Mouse (Mus musculus): ENCODE measurements around the gene Alb.

The Alb gene

GRCm38 (mm10) chr5:90460619-90461018 lies at the start of gene Alb:
Gene Alb (plus strand): TSS chr5:90460897.
- DNase-seq, result no peak

GRCm38 (mm10) chr5:90414142-90414924 lies 46.4 kb upstream of the Alb start:
- DNase-seq, result no peak

- no peak for DNase-seq
Observed at GRCm38 (mm10) chr5:90414925-90415295, 45.8 kb upstream of the Alb start.

- DNase-seq, result no peak
Observed at GRCm38 (mm10) chr5:90424625-90425024, 36.1 kb upstream of the Alb start.

- DNase-seq, result no peak
Observed at GRCm38 (mm10) chr5:90425191-90425590, 35.5 kb upstream of the Alb start.

- DNase-seq, result no peak
Observed at GRCm38 (mm10) chr5:90431053-90431452, 29.6 kb upstream of the Alb start.

GRCm38 (mm10) chr5:90439157-90439556 lies 21.5 kb upstream of the Alb start:
- DNase-seq, result no peak

- no peak for DNase-seq
Observed at GRCm38 (mm10) chr5:90447577-90447976, 13.1 kb upstream of the Alb start.

- no peak for DNase-seq
Observed at GRCm38 (mm10) chr5:90449961-90450360, 10.7 kb upstream of the Alb start.

- DNase-seq, result no peak
Observed at GRCm38 (mm10) chr5:90452711-90453110, 8.0 kb upstream of the Alb start.

- DNase-seq, result no peak
Observed at GRCm38 (mm10) chr5:90457241-90457640, 3.5 kb upstream of the Alb start.

- DNase-seq, result no peak
Observed at GRCm38 (mm10) chr5:90458727-90459126, 2.0 kb upstream of the Alb start.

- DNase-seq, result no peak
Observed at GRCm38 (mm10) chr5:90466806-90467205, 6.1 kb downstream of the Alb start.

GRCm38 (mm10) chr5:90467245-90467644 lies 6.5 kb downstream of the Alb start:
- peak in 1 of 2 experiments; percentile 18 for DNase-seq

GRCm38 (mm10) chr5:90470836-90471235 lies 10.1 kb downstream of the Alb start:
- DNase-seq, result no peak

- no peak for DNase-seq
Observed at GRCm38 (mm10) chr5:90473902-90474301, 13.2 kb downstream of the Alb start.

- no peak for DNase-seq
Observed at GRCm38 (mm10) chr5:90474369-90474768, 13.7 kb downstream of the Alb start.

GRCm38 (mm10) chr5:90476741-90477140 lies 16.0 kb downstream of the Alb start:
- DNase-seq, result no peak

GRCm38 (mm10) chr5:90477308-90478140 lies 16.8 kb downstream of the Alb start:
- no peak for DNase-seq

GRCm38 (mm10) chr5:90478886-90479285 lies 18.2 kb downstream of the Alb start:
- DNase-seq, result no peak

- DNase-seq, result no peak
Observed at GRCm38 (mm10) chr5:90485597-90485996, 24.9 kb downstream of the Alb start.

- DNase-seq, result no peak
Observed at GRCm38 (mm10) chr5:90488323-90488722, 27.6 kb downstream of the Alb start.

- no peak for DNase-seq
Observed at GRCm38 (mm10) chr5:90490518-90490917, 29.8 kb downstream of the Alb start, which contains the start of gene Afp. Gene Afp (plus strand): TSS chr5:90490737.

- no peak for DNase-seq
Observed at GRCm38 (mm10) chr5:90492440-90492839, 31.7 kb downstream of the Alb start.
